Mouse (Mus musculus): ENCODE results near the gene Cep112. TPM values are rescaled to one million over a fixed set of nuclear protein-coding genes. Genes with fewer than 3 reads are reported as not detected.

The Cep112 gene
- total RNA-seq (2021) (10 to 100 TPM in 1 of 2 experiments, 1 to 10 TPM in 1; 9.0 to 12.0 TPM), polyA plus RNA-seq (2012; rRNA removed) (0.17 and 0.48 TPM in 2 replicates)
- long read RNA-seq, partial matches to known transcripts: 2 of 4 reads
- long read RNA-seq, other reads (novel, unspliced or antisense): 0 of 4 reads

DNA sequence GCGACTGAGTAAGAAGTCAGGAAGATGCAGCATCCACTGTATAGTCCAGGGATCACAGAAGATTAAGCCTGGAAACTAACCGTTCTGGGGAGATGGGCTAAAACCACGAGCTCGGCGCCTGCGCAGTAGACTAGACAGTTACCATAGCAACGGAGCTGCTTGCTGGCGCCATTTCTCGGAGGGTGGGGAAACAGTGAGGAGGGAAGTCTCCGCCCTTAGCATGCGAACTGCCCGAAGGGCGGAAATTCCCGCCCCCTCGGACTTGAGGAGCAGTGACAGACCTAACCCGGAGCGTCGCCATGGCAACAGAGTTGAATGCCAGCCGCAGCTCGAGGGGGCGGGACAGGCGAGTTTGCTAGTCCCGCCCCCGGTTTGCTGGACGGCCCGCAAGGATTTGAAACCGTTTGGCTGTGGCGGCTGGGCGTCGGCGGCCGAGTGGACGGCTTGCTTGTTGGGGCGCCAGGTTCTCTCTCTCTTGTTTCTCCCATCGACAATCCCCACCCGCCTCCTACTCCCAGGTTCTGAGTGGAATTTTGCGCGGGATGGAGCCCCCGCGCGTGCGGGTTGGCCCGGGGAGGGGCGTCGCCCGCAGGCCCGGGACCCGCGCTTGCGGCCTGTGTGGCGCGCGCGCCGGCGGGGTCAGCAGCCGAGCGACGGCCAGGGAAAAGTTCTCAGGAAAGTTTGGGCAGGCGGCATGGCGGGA is at the start of gene Cep112:
TSS of gene Cep112 (plus strand) at position 304 of the 703 bp plus-strand sequence.
- peak; percentile 99 for DNase-seq

DNA sequence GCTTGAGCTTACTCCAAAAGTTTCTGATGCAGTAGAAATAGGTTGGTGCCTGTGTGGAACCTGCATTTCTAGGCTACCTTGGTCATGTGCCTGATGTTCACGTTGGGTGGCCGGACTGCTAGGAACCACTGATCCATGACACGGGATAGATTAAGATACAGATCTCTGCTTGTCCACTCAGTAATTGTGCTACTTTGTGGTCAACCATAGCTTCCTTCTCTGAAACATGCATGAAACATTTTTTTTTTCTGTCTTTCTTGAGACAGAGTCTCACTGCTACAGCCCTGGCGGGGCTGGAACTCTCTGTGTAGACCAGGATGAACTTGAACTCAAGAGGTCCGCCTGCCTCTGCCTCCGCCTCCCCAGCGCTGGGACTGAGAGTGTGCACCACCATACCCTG is 48.2 kb upstream of the Cep112 start:
- no peak for DNase-seq

DNA sequence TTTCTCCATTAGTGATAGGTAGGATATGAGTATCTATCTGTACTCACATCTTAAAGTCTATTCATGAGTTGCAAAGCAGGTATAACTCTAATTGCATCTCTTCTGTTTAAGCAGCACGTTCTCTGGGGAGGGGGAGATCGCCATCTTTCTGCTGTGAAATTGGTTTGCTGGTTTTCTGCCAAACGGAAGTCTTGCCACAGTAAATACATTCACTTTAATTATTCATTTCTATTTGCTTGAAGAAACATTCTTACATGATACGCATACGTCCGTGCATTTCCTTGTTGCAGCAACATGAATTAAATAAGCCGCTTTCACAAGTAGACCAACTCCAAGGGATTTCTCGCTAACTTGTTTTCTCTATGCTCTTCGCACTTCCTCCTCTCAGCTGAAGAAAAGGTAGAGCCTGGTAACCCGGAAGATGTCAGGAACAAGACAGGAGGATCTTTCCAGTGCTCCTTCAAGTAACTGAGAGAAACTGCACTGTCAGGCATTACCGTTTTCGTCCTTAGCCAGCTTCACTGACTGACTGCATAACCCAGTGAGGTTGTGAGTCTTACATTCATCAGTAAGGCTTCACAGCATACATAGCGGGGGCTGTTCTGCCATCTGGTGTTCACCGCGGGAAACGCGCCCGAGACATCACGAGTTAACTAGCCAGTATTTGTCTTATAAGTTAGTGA is 47.2 kb upstream of the Cep112 start:
- peak; percentile 77 for DNase-seq

DNA sequence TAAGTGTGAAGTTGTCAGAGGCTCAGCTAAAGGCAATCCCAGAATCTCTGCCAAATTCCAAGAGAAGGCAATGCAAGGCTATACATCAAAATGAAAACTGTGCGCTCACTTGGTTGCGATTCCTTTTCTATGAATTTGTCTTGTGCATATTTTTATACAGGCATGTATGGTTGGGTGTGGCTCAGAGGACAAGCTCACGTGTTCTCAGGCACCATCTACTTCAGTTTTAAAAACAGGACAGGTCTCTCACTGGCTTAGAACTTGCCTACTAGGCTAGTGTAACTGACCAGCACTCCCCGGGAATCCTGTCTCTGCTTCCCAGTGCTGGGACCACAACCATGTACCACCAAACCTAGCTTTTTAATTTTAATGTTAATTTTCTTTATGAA is 46.6 kb upstream of the Cep112 start:
- DNase-seq: no peak

DNA sequence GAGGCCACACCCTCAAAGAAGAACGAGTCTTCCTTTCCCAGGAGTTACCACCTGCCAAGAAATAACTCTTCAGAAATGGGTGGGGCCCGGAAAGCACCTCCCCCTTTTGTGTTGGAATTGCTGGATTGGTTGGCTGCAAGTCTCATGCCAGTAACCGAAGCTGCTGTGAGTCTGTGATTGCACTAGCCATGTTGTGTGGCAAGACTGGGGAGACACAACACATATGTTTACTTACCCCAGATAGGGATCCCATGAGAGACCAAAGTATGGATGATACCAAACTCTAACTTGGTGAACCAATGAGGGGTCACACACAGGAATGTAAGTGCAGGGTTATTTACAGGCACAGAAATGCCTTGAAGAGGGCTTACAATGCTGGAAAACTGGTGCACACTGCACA is 42.3 kb upstream of the Cep112 start:
- DNase-seq: no peak

DNA sequence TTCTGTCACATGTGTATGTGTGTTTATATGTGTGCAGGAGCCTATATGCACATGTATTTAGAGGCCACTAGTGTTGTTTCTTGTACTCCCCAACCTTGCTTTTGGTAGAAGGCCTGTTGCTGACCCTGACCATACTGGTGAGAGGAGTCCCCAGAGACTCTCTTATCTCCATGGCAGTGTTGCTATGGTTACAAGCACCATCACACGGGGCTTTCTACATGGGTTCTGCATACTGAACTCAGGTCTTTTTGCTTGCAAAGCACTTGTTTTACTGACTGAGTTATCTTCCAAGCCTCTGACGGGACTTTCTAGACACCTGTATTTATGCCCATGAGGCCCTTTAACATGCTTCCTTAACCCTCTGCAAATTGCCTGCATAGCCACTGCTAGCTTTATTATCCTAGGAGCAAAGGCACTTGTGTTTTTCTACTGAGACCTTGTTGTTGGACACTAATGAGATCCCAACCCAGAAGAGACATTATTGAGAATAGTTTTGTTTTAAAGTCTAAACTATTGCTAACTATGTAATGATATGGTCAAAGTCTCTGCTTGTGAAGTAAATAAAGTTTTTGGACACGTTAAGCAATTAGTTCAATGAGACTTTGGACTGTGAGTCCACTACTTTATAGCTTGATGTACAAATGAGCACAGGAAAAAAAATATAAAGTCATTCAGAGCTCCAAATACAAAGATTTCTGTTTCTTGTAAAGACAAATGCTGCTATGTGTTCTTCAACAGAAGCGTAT is 39.9 kb upstream of the Cep112 start:
- DNase-seq: no peak

DNA sequence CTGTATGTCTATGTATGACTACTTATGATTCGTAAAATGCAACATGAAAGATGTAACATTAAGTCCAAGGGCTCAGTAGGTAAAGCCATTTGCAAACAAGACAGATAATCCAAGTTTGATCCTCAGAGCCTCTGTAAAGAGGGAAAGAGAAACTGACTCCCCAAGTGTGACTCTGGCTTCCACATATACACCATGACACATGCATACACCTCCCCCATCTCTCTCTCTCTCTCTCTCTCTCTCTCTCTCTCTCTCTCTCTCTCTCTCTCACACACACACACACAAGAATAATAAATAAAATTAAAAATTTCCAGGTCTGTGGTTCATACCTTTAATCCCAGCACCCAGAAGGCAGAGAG is 39.3 kb upstream of the Cep112 start:
- no peak for DNase-seq

DNA sequence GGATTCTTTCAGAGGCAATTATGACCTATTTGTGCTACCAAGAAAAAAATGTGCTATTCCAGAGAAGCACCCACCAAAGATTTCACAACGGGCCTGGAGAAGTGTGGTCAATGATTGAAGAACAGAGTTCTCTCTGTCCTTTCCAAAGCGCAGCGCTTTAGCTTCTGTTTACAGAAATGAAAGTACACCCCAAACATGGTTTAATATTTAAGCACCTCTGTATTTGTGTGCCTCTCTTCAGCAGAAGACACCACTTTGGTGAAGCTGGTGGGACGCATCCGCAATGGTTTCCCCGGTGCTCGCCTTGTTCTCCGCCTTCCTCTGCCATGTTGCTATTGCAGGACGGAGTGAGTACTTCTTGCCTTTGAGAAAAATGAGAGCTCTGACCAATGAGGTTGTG is 29.9 kb upstream of the Cep112 start:
- DNase-seq: no peak

DNA sequence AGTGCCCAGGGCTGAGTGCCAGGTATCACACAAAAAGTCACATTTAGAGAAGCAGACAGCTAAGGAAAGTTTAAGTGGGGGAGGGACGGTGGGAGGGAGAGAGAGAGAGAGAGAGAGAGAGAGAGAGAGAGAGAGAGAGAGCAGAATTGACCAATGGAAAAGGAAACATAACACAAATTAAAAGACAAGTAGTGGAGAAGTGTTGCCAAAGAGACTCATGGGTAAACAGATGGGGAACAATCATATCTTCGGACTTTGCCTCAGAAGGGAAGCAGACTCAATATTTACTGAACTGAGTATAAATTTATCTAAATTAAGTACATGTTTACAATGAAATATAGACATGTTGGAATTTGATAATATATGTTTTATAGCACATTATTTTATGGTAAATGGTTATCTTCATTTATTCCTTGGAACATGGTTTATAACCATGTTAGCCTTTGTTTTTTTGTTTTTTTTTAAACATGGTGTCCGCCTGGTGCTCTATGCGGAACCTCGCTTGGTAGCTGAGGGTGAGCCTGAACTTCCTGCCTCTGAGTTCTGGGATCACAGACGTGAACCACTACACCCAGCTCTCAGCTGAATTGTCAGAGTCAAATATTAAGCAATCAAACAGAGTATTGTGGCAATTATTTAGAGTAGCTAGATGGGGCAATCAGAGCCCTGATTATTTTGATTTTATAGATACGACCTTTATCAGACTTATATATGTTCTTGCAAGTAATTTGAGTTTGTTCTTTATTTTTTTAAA is 28.7 kb upstream of the Cep112 start:
- no peak for DNase-seq

DNA sequence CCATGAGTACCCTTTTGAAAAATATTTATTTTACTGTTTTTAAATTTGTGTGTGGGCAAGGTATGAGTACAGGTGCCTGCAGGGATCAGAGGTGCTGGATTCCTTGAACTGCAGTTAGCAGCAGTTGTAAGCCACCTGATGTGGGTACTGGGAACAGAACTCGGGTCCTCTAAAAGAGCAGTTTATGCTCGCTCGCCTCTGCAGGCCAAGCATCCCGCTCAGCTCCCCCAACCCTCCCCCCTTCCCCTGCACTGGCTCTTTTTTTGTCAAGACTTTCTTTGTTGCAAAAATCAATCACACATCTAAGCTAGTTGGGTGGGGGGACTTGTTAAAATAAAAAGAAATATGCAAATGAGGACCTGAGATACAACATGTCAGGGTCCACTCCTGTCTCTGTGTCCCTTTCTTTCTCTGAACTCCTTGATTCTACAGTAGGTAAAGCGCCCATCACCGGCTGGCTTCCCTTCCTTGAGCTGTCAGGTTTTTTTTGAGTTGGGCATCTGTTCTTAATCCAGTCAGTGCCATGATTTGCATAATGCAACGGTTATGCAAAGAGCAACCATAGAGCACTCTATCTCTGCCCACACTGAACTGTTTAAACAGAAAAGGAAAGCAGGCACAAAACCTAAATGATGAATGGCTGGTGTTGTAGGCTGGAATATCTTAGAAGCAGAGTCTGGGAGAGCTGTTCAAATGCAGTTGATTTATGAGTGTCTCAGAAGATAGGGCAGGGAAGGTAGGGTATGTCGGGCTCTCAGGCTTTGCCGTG is 14.9 kb upstream of the Cep112 start:
- no peak for DNase-seq

DNA sequence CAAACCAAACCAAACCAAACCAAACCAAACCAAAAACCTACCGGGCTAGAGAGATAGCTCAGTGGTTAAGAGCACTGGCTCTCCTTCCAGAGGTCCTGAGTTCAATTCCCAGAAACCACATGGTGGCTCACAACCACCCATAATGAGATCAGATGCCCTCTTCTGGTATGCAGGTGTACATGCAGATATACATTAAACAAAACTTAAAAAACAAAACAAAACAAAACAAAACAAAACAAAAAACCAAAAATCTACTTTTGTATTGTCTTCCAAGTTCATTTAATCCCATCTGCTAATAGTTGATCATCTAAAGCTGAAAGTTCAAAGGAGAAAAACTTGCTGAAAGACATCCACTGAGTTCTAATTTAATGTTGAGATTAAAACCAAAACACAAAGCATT is 8.6 kb upstream of the Cep112 start:
- DNase-seq: no peak

DNA sequence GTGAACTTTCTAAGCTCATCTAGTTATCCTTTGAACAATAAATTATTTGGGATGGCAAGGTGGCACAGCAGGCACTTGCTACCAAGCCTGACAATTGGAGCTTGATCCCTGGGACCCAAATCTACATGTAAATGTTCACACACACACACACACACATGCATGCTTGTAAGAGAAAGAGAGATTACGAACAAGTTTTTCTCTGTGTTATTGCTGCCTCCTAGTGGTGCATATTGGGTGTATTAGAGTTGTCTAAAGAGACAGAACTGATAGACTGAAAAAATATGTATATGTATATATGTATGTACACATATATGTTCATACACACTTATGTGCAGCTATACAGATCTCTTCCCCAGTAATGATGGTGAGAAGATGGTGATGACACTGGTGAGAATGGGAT is 6.5 kb upstream of the Cep112 start:
- DNase-seq: no peak

DNA sequence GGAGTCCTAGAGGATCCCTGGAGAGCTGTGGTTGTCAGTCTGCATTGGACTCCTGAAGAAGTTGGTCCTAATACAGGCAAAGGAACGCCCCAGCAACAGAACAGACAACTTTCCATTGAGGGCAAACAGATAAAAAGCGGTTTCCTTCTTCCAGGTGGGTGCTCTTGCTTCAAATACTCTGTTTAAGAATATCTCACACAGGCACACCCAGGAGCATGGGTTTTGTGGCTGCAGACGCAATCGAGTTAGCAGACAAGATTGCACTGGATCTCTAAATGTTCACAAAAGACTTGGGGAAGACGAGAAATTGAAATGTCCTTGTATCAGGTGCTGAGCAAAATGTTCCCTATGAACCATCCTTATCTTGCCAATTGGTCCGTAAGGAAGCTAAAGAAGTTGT is 5.8 kb upstream of the Cep112 start:
- DNase-seq: no peak

DNA sequence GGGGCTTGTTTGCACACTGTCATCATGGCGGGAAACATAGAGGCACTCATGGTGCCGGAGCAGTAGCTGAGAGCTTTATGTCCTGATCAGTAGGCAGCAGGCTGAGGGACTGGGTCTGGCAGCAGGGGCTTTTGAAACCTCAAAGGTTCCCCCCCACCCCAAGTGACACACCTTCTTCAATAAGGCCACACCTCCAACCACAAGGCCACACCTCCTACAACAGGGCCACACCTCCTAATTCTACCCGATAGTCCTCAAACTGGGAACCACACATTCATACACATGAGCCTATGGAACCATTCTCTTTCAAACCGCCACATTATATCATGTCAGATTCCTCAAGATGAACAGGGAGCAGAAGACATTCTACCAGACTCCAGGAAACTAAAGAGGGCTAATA is 4.2 kb upstream of the Cep112 start:
- DNase-seq: no peak

DNA sequence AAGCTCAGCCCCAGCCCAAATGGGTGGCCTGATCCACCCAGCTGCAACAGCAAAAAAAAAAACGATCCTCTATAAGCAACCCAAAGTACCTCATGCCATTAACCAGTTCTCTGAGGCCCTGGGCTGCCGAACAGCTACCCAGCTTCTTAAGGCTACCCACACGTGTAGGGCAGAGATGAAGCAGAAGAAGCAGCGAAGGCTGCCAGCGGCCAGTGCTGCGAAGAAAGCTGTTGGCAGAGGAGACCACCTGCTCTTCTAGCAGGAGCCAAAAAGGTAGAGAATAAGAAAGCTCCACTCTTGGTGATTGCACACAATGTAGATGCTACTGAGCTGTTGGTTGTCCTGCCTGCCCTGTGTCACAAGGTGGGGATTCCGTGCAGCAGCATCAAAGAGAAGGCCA is 1.8 kb upstream of the Cep112 start:
- no peak for DNase-seq

DNA sequence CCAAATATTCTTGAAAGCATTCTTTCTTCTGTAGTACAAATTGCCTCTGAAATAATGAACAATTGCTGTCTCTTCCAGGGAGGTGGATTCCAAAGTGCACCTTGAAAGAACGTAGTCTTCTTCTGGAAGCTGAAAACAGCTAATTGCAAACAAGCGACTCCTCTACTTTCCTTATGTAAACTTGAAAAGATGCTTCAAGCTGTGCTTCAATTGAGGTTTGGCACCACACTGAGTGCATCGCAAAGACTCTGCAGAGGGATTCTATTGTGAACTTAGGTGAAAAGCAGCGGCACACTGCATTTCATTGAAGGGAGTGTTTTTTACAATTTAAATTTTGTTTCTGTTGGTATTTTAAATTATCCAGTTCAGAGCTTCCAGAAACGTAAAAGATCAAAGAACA is 881 bp upstream of the Cep112 start:
- DNase-seq: no peak

DNA sequence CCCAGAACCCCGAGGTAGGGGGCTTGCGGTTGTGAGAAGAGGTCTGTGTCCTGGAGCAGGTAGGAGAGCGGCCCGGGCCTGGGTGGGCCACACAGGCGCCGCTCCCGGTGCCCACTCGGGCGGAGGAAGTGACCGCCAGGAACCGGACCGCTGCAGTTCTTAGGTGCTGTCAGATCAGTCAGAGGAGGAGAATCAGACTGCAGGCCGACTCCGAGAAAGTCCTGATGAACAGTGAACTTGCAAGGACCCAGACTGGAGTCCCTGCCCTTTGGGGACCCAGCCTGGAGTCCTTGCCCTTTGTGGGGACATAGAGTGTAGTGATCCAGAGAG is 565 bp downstream of the Cep112 start:
- no peak for DNase-seq

DNA sequence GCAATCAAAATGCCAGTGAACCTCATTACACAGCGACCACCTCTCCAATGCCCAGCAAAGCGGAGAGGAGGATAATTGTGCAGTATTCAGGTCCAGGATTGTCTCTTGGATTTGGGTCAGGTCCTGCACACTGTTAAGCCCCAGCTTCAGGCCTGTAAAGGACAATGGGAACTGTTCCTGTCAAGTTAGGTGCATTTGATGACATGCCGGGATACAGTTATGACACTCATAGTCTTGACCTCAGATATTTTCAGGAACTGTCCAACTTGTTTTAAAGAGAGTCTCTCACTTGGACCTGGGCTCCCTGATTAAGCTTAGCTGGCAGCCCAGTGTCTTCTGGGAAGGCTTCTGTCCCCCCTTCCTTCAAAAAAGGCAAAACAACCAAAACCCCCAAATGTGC is 1.1 kb downstream of the Cep112 start:
- DNase-seq: no peak

DNA sequence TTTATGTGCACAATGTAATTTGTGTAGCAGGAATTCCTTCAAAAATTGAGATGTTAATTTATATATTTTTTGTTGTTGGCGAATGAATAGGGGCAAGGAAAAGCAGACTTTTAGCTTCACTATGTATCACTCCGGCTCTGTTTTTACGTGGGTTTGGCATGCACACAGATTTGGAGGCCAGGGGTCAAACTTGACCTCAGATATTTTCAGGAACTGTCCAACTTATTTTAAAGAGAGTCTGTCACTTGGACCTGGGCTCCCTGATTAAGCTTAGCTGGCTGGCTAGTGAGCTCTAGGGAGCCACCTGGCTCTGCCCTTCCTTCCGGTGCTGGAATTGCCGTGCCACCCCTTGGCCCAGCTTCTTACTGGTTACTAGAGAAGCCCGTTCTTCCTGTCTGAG is 2.2 kb downstream of the Cep112 start:
- no peak for DNase-seq

DNA sequence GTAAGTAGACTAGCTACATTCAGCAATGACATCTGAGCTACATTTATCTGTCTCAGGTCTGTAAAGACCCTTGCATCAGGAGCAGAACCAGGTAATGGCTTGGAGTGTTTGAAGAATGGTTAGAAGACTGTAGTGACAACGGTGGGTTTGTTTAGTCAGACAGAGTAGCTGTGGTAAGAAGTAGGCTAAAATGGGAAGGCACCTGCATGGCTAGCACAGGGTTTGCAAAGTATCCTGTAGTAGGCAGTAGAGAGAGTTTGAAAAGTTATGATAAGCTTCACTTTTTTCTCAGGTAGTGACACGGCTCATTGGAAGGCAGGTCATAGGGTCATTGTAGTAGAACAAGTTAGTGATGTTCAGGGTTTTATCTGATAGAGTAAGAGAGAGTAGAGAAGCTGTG is 4.1 kb downstream of the Cep112 start:
- DNase-seq: no peak

DNA sequence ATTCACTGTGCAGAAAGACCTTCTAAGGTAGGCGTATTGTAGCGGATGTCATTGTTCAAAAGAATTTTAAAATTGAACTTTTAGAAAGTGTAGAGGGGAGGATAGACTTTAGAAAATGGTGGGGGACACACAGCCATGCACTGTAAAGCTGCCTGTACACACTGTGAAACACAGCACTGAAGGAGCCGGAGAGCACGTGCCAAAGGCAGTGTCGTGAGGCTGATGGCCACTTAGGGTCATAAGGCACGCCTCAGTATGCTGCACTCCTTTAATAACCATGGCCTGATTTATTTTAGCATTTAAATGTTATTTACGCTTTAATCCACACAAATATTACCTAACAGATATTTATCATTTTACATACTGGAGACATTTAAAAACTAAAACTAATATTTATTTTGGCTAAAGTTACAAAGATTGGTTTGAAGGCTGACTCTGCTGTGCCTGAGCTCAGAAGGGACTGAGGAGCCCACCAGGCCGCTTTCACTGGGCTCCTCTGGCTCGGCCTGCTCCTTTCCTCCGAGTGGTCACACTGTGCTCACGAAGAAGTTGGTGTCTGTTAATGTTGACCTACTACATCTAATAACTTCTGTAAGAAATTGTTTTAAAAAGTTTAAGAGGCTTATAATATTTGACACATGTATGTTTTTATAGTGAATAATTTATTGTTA is 19.0 kb downstream of the Cep112 start:
- DNase-seq: no peak

All from adrenal gland, adult 2 months (tissue).